Mouse (Mus musculus) lung, embryonic 15.5 days (tissue): ENCODE measurements at regions not wholly inside any gene's neighbourhood (a gene's known extent, or its start where the extent isn't known, plus 50 kb on each side); places are given as distances from the start of the nearest gene placed in this dataset.

Experiments
- ATAC-seq: fragments of 200-750 bp; cut with Nextera tagmentation; 2 replicates; pipeline ENCODE4 v1.8.0; 2017; ENCODE audit warnings: moderate number of reproducible peaks, borderline replicate concordance; ENCODE audit not compliant: low FRiP score, low TSS enrichment; ENCODE audit errors: extremely low read depth
- H3K27ac ChIP-seq: fragments of 300-500 bp; sonication (generic); 2 replicates; pipeline ENCODE4 v1.5.1; 2015; ENCODE audit warnings: moderate library complexity, mild to moderate bottlenecking, inconsistent platforms
- H3K27me3 ChIP-seq: fragments of 300-500 bp; sonication (generic); 2 replicates; pipeline ENCODE4 v1.6.1; 2015; ENCODE audit warnings: inconsistent platforms
- H3K36me3 ChIP-seq: fragments of 300-500 bp; sonication (generic); 2 replicates; pipeline ENCODE4 v1.6.1; 2015; ENCODE audit warnings: inconsistent platforms
- H3K4me1 ChIP-seq: fragments of 300-500 bp; sonication (generic); 2 replicates; pipeline ENCODE4 v1.6.1; 2015; ENCODE audit warnings: inconsistent platforms
- H3K4me2 ChIP-seq: fragments of 300-500 bp; sonication (generic); 2 replicates; pipeline ENCODE4 v1.6.1; 2015; ENCODE audit warnings: inconsistent platforms, mild to moderate bottlenecking, moderate library complexity
- H3K4me3 ChIP-seq: fragments of 300-500 bp; sonication (generic); 2 replicates; pipeline ENCODE4 v1.5.1; 2015; ENCODE audit warnings: mild to moderate bottlenecking, inconsistent platforms
- H3K9ac ChIP-seq: fragments of 300-500 bp; sonication (generic); 2 replicates; pipeline ENCODE4 v1.6.1; 2015; ENCODE audit warnings: inconsistent platforms
- H3K9me3 ChIP-seq: fragments of 300-500 bp; sonication (generic); 2 replicates; pipeline ENCODE4 v1.6.1; 2016; ENCODE audit warnings: inconsistent platforms
- WGBS: fragments of 180-500 bp; shearing (Covaris S2); methylation state at CpG from one replicate; pipeline ENCODE4 v1.1.7; 2015; 5-methylcytosine and 5-hydroxymethylcytosine counted together

DNA sequence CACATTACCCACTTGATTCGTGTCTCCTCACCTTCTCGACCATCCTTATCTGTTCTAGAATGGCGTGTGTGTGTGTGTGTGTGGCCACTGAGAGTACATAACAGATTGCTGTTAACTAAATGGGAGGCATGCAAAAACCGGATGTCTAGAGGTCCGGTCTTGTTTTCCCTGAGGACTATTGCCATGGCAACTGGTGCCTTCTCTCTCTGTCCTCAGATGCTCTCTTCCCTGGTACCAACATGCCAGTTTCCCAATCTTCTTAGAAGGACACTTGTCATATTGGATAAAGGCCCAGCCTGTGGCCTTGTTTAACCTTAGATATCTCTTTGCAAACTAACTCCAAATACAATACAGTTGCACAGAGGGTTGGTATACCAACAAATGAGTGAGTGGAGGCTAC, 125.9 kb downstream of the Irs2 start:
- Histone ChIP-seq H3K4me1 (no peaks in the 10 kb centered on the region), H3K27ac (no peak overlapping the region), H3K27me3 (peaks cover 10% of the 10 kb centered on the region; the same call in 1 of the 2 replicates), H3K36me3 (no peaks in the 10 kb centered on the region), H3K9me3 (no peaks in the 10 kb centered on the region; the same call in 1 of the 2 replicates), H3K4me3 (no peak overlapping the region), H3K9ac (no peak overlapping the region), H3K4me2 (no peak overlapping the region)
- 45% methylated on average over 5 of the region's 5 CpGs for WGBS
- no peak for ATAC-seq

DNA sequence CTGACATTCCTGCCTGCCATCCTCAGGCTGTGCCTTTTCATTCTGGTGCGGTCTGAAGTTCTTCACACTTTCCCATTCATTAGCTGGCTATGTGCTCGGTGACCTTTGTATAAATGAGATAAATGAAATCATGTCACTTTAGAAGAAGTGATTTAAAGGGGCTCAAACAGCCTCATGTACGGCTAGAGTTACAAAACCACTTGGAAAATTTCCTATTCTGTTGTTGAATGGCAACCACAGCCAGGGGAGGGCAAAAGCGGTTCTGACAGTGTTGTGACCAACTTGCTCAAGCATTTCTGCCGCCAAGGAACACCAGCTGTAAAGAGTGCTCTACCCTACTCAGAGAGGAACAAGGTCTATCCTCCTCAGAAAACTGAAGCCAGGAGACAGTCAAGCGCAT, 128.4 kb downstream of the Irs2 start:
- H3K9ac ChIP-seq = no peak overlapping the region
- no peak for ATAC-seq
- no peak overlapping the region for H3K4me2 ChIP-seq
- H3K36me3 ChIP-seq = no peaks in the 10 kb centered on the region
- H3K4me1 ChIP-seq = no peaks in the 10 kb centered on the region
- 61% methylated on average over 6 of the region's 6 CpGs for WGBS
- peaks cover 10% of the 10 kb centered on the region; the same call in 1 of the 2 replicates for H3K27me3 ChIP-seq
- no peak overlapping the region for H3K27ac ChIP-seq
- no peak overlapping the region for H3K4me3 ChIP-seq
- H3K9me3 ChIP-seq = no peaks in the 10 kb centered on the region

DNA sequence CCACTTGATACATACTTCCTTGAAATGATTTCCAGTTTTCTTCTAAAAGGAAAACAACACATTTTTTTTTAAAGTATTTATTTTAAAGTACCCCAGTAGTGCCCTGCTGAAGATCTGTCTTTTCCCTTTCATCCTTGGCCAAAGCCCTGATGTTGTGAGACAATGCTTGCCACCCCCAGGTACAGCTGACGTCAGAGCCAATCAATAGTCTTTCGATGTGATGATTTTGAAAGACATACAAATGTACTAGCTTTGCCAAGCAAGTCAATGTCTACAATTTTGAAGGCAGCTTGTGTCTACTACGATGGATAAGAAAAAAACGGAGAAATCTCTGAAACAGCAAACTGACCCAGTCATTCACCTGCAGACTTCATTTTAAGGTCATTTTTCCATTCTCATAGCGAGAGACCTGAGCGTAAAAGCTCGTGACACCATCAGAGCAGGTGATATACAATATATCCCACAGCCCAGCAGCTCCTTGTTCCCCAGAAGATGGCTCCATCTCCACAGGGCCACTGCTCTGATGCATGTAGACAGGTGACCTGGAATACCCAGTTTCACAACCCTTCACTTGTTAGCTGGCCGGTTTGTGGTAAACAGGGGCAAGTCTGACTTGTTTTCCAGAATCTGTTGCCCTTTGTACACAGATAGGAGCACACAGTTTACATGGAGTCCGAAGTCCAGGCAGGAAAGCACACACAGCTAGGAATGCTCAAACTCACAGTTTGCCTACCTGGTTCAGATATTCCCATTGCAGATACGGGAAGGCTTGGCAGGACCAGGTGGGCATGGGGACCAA, 129.0 kb downstream of the Irs2 start:
- ATAC-seq = no peak
- 77% methylated on average over 10 of the region's 10 CpGs for WGBS
- no peaks in the 10 kb centered on the region for H3K9me3 ChIP-seq

DNA sequence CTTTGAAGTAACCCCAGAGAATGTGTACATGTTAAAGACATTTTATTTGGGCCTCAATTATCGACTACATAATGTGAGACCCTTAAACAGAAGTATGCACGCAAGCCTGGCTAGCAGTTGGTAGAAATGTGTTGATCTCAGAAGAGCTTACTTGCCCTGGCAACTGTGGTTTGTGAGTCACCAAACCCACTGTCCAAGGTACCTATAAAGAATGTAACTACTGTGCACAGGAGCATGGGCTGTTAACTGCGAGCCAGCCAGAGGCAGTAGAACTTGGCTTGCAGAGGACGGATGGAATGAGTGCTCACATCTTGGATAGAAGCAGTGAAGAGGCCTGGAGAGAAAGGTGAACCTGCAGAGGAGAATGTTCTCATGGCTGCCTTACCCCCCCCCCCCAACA, 129.9 kb downstream of the Irs2 start:
- Histone ChIP-seq H3K9ac (no peak overlapping the region), H3K27me3 (peaks cover 10% of the 10 kb centered on the region; the same call in 1 of the 2 replicates), H3K36me3 (no peaks in the 10 kb centered on the region), H3K9me3 (no peaks in the 10 kb centered on the region), H3K4me3 (no peak overlapping the region), H3K4me2 (no peak overlapping the region), H3K4me1 (no peaks in the 10 kb centered on the region), H3K27ac (no peak overlapping the region)
- no peak for ATAC-seq
- WGBS = 74% methylated on average over 4 of the region's 4 CpGs

More for the DNA sequence above, 129.0 kb downstream of the Irs2 start:
- H3K4me3 ChIP-seq = no peak overlapping the region
- no peak overlapping the region for H3K9ac ChIP-seq
- H3K27me3 ChIP-seq = peaks cover 10% of the 10 kb centered on the region; the same call in 1 of the 2 replicates
- H3K27ac ChIP-seq = no peak overlapping the region
- H3K4me1 ChIP-seq = no peaks in the 10 kb centered on the region
- H3K4me2 ChIP-seq = no peak overlapping the region
- no peaks in the 10 kb centered on the region for H3K36me3 ChIP-seq

DNA sequence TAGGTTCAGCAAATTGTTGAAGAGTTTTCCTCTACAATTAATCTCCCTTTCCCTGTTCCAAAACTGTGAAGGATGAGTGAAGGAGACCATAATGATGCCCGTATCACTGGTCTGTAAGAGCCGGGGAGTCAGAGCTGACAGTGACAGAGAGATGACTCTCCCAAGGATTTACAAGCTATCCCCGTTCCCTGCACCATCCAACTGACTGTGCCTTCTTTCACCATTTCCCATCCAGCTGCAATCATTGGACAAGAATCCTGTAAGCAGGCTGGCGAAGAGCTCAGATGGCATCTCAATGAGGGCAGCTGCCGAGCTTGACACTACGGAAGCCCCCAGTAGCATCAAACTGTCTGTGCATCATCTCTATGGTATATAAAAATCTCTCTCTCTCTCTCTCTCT, 133.1 kb downstream of the Irs2 start:
- Histone ChIP-seq H3K4me3 (no peak overlapping the region), H3K27me3 (peaks cover 10% of the 10 kb centered on the region; the same call in 1 of the 2 replicates), H3K4me1 (no peaks in the 10 kb centered on the region), H3K4me2 (no peak overlapping the region), H3K9me3 (no peaks in the 10 kb centered on the region), H3K27ac (no peak overlapping the region), H3K9ac (no peak overlapping the region), H3K36me3 (no peaks in the 10 kb centered on the region)
- ATAC-seq = no peak
- WGBS = 60% methylated on average over 6 of the region's 6 CpGs

DNA sequence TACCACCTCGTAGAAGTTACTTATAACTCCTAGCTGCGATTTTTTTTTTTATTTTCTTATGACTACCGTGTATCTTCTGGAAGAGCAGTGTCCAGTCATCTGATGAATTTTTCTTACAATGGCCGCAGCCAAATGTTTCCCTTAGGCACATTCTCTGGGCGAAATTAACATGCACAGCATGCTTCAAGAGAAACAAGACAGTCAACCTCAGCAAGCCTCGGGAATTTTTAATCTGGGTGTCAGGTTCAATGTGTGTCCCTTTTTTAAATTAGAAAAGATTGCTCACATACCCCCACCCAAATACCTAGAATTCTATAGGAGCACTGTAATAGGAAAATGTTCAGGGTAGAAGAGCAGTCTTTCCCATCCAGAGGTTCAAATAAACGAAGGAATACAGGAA, 136.8 kb downstream of the Irs2 start:
- ATAC-seq = no peak
- Histone ChIP-seq H3K4me1 (no peaks in the 10 kb centered on the region), H3K4me3 (no peak overlapping the region), H3K27me3 (0 out of 2 replicates have a peak, but pooled peaks cover 4% of the 10 kb centered on the region), H3K9ac (no peak overlapping the region), H3K36me3 (no peaks in the 10 kb centered on the region), H3K9me3 (no peaks in the 10 kb centered on the region), H3K27ac (no peak overlapping the region), H3K4me2 (no peak overlapping the region)
- 58% methylated on average over 7 of the region's 7 CpGs for WGBS

DNA sequence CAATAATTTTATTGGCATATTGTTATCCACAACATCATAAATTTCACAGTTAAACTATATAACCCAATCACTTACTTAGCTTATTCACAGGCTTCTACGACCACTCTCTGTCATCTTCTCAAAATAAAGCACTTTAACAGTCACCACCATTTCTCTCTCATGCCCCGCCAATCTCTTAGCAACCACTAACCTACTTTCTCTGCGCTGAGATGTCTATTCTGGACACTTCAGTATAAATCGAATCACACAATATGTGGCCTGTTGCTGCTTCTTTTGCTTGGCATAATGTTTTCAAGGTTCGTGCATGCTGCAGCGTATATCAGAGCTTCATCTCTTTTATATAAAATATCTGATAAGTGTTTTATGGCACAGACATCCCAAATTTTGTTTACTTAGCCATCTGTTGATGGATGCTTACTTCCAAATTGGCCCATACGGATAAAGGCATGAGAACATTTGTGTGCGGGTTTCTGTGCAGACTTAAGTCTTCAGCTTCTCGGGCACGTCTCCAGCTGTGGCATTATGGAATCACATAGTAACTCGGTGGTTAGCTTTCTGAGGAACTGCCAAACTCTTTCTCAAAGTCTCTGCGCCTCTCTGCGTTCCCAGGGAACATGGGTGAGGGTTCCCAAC, 137.7 kb downstream of the Irs2 start:
- H3K9me3 ChIP-seq = no peaks in the 10 kb centered on the region
- no peak overlapping the region for H3K4me3 ChIP-seq
- no peaks in the 10 kb centered on the region; the same call in 1 of the 2 replicates for H3K4me1 ChIP-seq
- 0 out of 2 replicates have a peak, but pooled peaks cover 4% of the 10 kb centered on the region for H3K27me3 ChIP-seq
- ATAC-seq = no peak
- H3K27ac ChIP-seq = no peak overlapping the region
- WGBS = 71% methylated on average over 13 of the region's 13 CpGs
- no peak overlapping the region for H3K9ac ChIP-seq
- no peaks in the 10 kb centered on the region for H3K36me3 ChIP-seq
- no peak overlapping the region for H3K4me2 ChIP-seq

DNA sequence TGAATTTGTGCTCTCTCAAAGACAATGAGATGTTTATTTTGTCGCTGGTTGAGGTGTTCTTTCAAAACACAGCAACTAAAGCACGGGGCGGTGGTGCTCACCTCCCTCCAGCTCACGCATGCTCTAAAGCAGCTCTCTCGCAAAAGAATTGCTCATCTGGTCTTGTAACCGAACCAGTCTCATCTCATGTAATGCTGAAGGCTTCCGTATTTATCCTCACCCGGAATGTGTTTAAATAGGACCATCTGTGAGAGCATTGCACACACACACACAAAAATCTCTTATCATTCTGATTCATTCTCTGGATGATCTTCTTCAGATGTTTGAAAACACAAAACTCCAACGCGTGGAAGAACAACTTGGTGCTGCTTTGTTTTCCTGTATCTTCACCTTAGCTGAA, 138.4 kb downstream of the Irs2 start:
- no peak overlapping the region for H3K9ac ChIP-seq
- no peak overlapping the region for H3K27ac ChIP-seq
- 69% methylated on average over 10 of the region's 10 CpGs for WGBS
- no peak for ATAC-seq
- H3K9me3 ChIP-seq = no peaks in the 10 kb centered on the region
- H3K4me3 ChIP-seq = no peak overlapping the region
- H3K4me2 ChIP-seq = no peak overlapping the region
- no peaks in the 10 kb centered on the region; the same call in 1 of the 2 replicates for H3K4me1 ChIP-seq
- 0 out of 2 replicates have a peak, but pooled peaks cover 4% of the 10 kb centered on the region for H3K27me3 ChIP-seq
- H3K36me3 ChIP-seq = no peaks in the 10 kb centered on the region

DNA sequence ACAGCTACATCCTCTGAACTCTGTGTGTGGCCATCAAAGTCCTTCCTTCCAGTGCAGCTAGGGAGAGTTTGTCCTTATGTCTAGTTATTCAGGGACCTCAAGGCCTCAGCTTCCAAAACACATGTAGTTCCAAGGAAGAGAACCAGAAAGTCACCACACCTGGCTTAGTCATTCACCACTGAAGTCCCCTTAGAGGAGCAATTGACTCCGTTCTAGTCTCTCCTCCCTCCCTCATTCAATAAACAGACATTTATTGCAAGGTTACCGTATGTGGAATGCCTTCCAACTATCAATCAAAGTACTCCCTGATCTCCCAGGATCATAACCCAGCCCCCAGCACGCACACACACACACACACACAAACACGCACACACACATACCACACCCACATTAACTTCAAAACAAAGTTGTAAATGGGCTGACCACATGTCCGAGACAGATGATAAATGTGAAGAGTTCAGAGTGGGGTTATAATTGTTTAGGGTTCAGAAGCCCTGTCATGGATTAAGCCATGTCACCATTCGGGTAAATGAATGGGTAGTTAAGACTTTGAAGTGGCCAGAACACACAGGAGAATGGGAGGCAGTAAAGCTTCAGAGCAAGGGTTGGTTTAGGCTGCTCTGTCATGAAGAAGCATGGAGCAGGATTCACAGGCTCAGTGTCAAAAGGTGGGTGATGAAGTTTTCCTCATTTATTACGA, 141.4 kb downstream of the Irs2 start:
- 0 out of 2 replicates have a peak, but pooled peaks cover 4% of the 10 kb centered on the region for H3K27me3 ChIP-seq
- no peak overlapping the region for H3K9ac ChIP-seq
- H3K4me2 ChIP-seq = no peak overlapping the region
- no peak overlapping the region for H3K4me3 ChIP-seq
- WGBS = 38% methylated on average over 7 of the region's 7 CpGs
- no peak overlapping the region for H3K27ac ChIP-seq
- H3K36me3 ChIP-seq = no peaks in the 10 kb centered on the region
- no peaks in the 10 kb centered on the region; the same call in 1 of the 2 replicates for H3K4me1 ChIP-seq
- no peaks in the 10 kb centered on the region for H3K9me3 ChIP-seq
- ATAC-seq = no peak

DNA sequence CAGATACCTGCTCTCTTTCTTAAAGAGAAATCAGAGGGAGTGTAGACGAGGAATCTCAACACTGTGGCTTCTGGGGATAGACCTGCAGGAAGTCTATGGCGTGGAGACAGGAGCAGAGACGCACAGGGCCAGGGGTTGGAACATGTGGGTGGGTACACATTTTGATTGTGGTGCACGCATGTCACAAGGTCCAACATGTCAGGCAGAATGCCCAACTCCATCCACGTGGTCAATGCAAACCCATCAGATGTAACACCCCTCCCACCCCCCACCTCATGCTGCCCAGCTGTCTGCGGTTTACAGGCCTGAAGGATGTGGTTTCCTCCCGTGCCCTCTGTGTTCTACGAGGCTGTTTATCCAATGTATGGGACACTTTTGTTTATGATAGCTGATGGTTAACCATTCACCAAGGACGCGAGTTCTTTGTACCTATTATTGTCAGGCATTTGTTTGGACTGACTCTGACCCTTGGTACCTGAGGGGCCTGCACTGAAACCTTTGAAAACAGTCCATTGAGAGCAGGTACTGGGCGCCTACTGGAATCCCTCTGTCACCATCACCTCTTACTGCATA, 142.2 kb downstream of the Irs2 start:
- Histone ChIP-seq H3K27me3 (0 out of 2 replicates have a peak, but pooled peaks cover 4% of the 10 kb centered on the region), H3K27ac (no peak overlapping the region), H3K4me3 (no peak overlapping the region), H3K4me2 (no peak overlapping the region), H3K4me1 (no peaks in the 10 kb centered on the region; the same call in 1 of the 2 replicates), H3K9ac (no peak overlapping the region), H3K36me3 (no peaks in the 10 kb centered on the region), H3K9me3 (no peaks in the 10 kb centered on the region)
- WGBS = 39% methylated on average over 11 of the region's 11 CpGs
- ATAC-seq = no peak

DNA sequence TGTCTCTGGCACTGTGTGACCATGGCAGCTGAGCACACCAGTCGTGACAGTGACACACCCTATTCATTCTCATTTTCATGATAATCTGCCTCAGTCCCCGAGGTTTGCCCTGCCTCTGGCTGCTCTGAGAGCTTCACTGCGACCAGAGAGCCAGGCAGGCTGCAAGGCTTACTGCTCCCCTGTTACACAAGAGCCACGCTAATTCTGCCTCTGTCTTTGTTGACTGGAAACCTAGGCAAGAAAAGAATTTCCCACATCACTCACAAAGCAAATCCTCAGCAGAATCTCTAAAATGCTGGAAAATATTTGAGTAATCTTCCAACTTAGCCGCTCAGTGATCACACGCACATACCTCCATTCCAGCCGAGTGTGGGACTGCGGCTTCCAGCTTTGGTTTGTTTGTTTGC, 142.8 kb downstream of the Irs2 start:
- no peak overlapping the region for H3K27ac ChIP-seq
- no peak overlapping the region for H3K4me2 ChIP-seq
- H3K4me3 ChIP-seq = no peak overlapping the region
- ATAC-seq = no peak; the same call in 1 of the 2 replicates
- H3K36me3 ChIP-seq = no peaks in the 10 kb centered on the region
- H3K27me3 ChIP-seq = 0 out of 2 replicates have a peak, but pooled peaks cover 4% of the 10 kb centered on the region
- 9% methylated on average over 8 of the region's 8 CpGs for WGBS
- no peaks in the 10 kb centered on the region; the same call in 1 of the 2 replicates for H3K4me1 ChIP-seq
- H3K9ac ChIP-seq = no peak overlapping the region
- H3K9me3 ChIP-seq = no peaks in the 10 kb centered on the region
